Mouse (Mus musculus) MEL (cell line): ENCODE results near the gene Tcn2. TPM values are rescaled to one million over a fixed set of nuclear protein-coding genes. Genes with fewer than 3 reads are reported as not detected.

Source experiments
- DNase-seq: peaks from one replicate; pipeline ENCODE4 v3.0.0; 2011; ENCODE audit warnings: low read depth, low spot score
- H3K27ac ChIP-seq: 2 replicates; pipeline ENCODE4 v1.5.1; 2012; ENCODE audit warnings: low read depth, mild to moderate bottlenecking, control low read depth, low read length, moderate library complexity; ENCODE audit not compliant: control insufficient read depth
- H3K27me3 ChIP-seq, 2 experiments: fragments of 150-350 bp in 1 of 2; sonication (generic) in 1 of 2; 2 replicates each; pipeline ENCODE4 v1.6.1; 2012; ENCODE audit warnings: low read length in 2 of 2, mild to moderate bottlenecking in 2 of 2, improper control_type of control experiment in 1 of 2, moderate library complexity in 1 of 2; ENCODE audit not compliant: insufficient read depth in 2 of 2, control insufficient read depth in 1 of 2
- H3K36me3 ChIP-seq, 2 experiments: 2 replicates each; pipeline ENCODE4 v1.6.1; 2012 to 2014; ENCODE audit warnings: low read length in 2 of 2, improper control_type of control experiment in 1 of 2, inconsistent platforms in 1 of 2, mild to moderate bottlenecking in 1 of 2; ENCODE audit not compliant: insufficient read depth in 2 of 2, control insufficient read depth in 1 of 2
- H3K4me1 ChIP-seq, 2 experiments: fragments of 150-350 bp in 1 of 2; sonication (generic) in 1 of 2; 2 replicates each; pipeline ENCODE4 v1.6.1; 2012; ENCODE audit warnings: low read length in 2 of 2, improper control_type of control experiment in 1 of 2, mild to moderate bottlenecking in 1 of 2; ENCODE audit not compliant: insufficient read depth in 2 of 2, control insufficient read depth in 1 of 2
- H3K4me3 ChIP-seq, 2 experiments: fragments of 150-350 bp in 1 of 2; sonication (generic) in 1 of 2; 2 replicates each; pipeline ENCODE4 v1.5.1; 2012; ENCODE audit warnings: low read depth in 2 of 2, low read length in 2 of 2, mild to moderate bottlenecking in 2 of 2, moderate library complexity in 2 of 2, control low read depth in 1 of 2, improper control_type of control experiment in 1 of 2; ENCODE audit not compliant: control insufficient read depth in 1 of 2, insufficient read depth in 1 of 2
- H3K79me2 ChIP-seq: 2 replicates; pipeline ENCODE4 v1.6.1; 2012; ENCODE audit warnings: mild to moderate bottlenecking, low read length, moderate library complexity; ENCODE audit not compliant: control insufficient read depth, poor library complexity, insufficient read depth
- H3K9ac ChIP-seq: 2 replicates; pipeline ENCODE4 v1.6.1; 2012; ENCODE audit warnings: low read depth, mild to moderate bottlenecking, control low read depth, low read length, moderate library complexity; ENCODE audit not compliant: control insufficient read depth, poor library complexity, severe bottlenecking
- H3K9me3 ChIP-seq: fragments of 150-350 bp; sonication (generic); replicated peaks from 2 replicates; pipeline ENCODE4 v1.6.1; 2012; ENCODE audit warnings: mild to moderate bottlenecking, low read length, improper control_type of control experiment, moderate library complexity; ENCODE audit not compliant: insufficient read depth
- BHLHE40 ChIP-seq: IDR thresholded peaks from 2 replicates; pipeline ENCODE4 v1.6.1; 2012; ENCODE audit warnings: low read depth, mild to moderate bottlenecking, inconsistent platforms, low read length, improper control_type of control experiment, borderline replicate concordance
- CHD1 ChIP-seq: IDR thresholded peaks from 2 replicates; pipeline ENCODE4 v1.6.1; 2012; ENCODE audit warnings: low read depth, mild to moderate bottlenecking, inconsistent platforms, low read length, improper control_type of control experiment
- CHD2 ChIP-seq: IDR thresholded peaks from 2 replicates; pipeline ENCODE4 v1.6.1; 2011; ENCODE audit warnings: low read length, improper control_type of control experiment
- CTCF ChIP-seq, 3 experiments: IDR thresholded peaks in 2 of 3; conservative IDR thresholded peaks in 1 of 3; 2 replicates each; pipeline ENCODE4 v1.5.1; 2011 to 2012; ENCODE audit warnings: low read length in 3 of 3, low read depth in 2 of 3, mild to moderate bottlenecking in 2 of 3, improper control_type of control experiment in 1 of 3, inconsistent platforms in 1 of 3, mixed read lengths in 1 of 3, moderate library complexity in 1 of 3; ENCODE audit not compliant: control insufficient read depth in 1 of 3, insufficient read depth in 1 of 3, poor library complexity in 1 of 3, severe bottlenecking in 1 of 3
- E2F4 ChIP-seq: IDR thresholded peaks from 2 replicates; pipeline ENCODE4 v1.6.1; 2011; ENCODE audit warnings: low read depth, low read length, improper control_type of control experiment, borderline replicate concordance
- ELF1 ChIP-seq: IDR thresholded peaks from 2 replicates; pipeline ENCODE4 v1.6.1; 2014; ENCODE audit warnings: low read depth, mild to moderate bottlenecking, inconsistent platforms, low read length, improper control_type of control experiment, moderate library complexity
- EP300 ChIP-seq, 2 experiments: IDR thresholded peaks; 2 replicates each; pipeline ENCODE4 v1.6.1; 2011; ENCODE audit warnings: improper control_type of control experiment in 2 of 2, low read length in 2 of 2, low read depth in 1 of 2, mild to moderate bottlenecking in 1 of 2
- ETS1 ChIP-seq: IDR thresholded peaks from 2 replicates; pipeline ENCODE4 v1.6.1; 2012; ENCODE audit warnings: low read depth, mild to moderate bottlenecking, inconsistent platforms, low read length, improper control_type of control experiment, moderate library complexity
- GABPA ChIP-seq: IDR thresholded peaks from 2 replicates; pipeline ENCODE4 v1.6.1; 2012; ENCODE audit warnings: low read depth, mild to moderate bottlenecking, inconsistent platforms, low read length, improper control_type of control experiment, moderate library complexity
- GATA1 ChIP-seq: IDR thresholded peaks from 2 replicates; pipeline ENCODE4 v1.6.1; 2011; ENCODE audit warnings: low read depth, low read length, improper control_type of control experiment
- HCFC1 ChIP-seq: IDR thresholded peaks from 2 replicates; pipeline ENCODE4 v1.6.1; 2012; ENCODE audit warnings: low read depth, mild to moderate bottlenecking, inconsistent platforms, low read length, improper control_type of control experiment, moderate library complexity
- JUND ChIP-seq: IDR thresholded peaks from 2 replicates; pipeline ENCODE4 v1.6.1; 2011; ENCODE audit warnings: low read depth, mild to moderate bottlenecking, improper control_type of control experiment, low read length
- KAT2A ChIP-seq: conservative IDR thresholded peaks from 2 replicates; pipeline ENCODE4 v1.6.1; 2012; ENCODE audit warnings: low read depth, low read length, improper control_type of control experiment, inconsistent platforms
- MAX ChIP-seq: IDR thresholded peaks from 2 replicates; pipeline ENCODE4 v1.6.1; 2011; ENCODE audit warnings: low read length, improper control_type of control experiment
- MEF2A ChIP-seq: IDR thresholded peaks from 2 replicates; pipeline ENCODE4 v1.6.1; 2014; ENCODE audit warnings: low read depth, mild to moderate bottlenecking, inconsistent platforms, low read length, improper control_type of control experiment; ENCODE audit not compliant: poor library complexity, insufficient replicate concordance, severe bottlenecking; ENCODE audit errors: extremely low read depth
- MXI1 ChIP-seq: IDR thresholded peaks from 2 replicates; pipeline ENCODE4 v1.6.1; 2011; ENCODE audit warnings: mild to moderate bottlenecking, low read depth, low read length, improper control_type of control experiment
- MYB ChIP-seq: IDR thresholded peaks from 2 replicates; pipeline ENCODE4 v1.6.1; 2011; ENCODE audit warnings: mild to moderate bottlenecking, low read depth, low read length, improper control_type of control experiment
- MYC ChIP-seq: IDR thresholded peaks from 2 replicates; pipeline ENCODE4 v1.6.1; 2011; ENCODE audit warnings: low read depth, mild to moderate bottlenecking, low read length, improper control_type of control experiment, moderate library complexity
- NELFE ChIP-seq: IDR thresholded peaks from 2 replicates; pipeline ENCODE4 v1.6.1; 2011; ENCODE audit warnings: low read depth, low read length, improper control_type of control experiment
- NRF1 ChIP-seq: IDR thresholded peaks from 2 replicates; pipeline ENCODE4 v1.6.1; 2014; ENCODE audit warnings: low read depth, mild to moderate bottlenecking, inconsistent platforms, low read length, improper control_type of control experiment, moderate library complexity; ENCODE audit not compliant: poor library complexity, insufficient read depth, severe bottlenecking
- POLR2A ChIP-seq, 2 experiments: IDR thresholded peaks; 2 replicates each; pipeline ENCODE4 v1.6.1; 2011 to 2012; ENCODE audit warnings: low read length in 2 of 2, mild to moderate bottlenecking in 2 of 2, control low read depth in 1 of 2, improper control_type of control experiment in 1 of 2, low read depth in 1 of 2, moderate library complexity in 1 of 2; ENCODE audit not compliant: control insufficient read depth in 1 of 2, insufficient read depth in 1 of 2, poor library complexity in 1 of 2
- POLR2AphosphoS2 ChIP-seq: IDR thresholded peaks from 2 replicates; pipeline ENCODE4 v1.6.1; 2011; ENCODE audit warnings: low read length, improper control_type of control experiment
- POLR2AphosphoS5 ChIP-seq: IDR thresholded peaks from 2 replicates; pipeline ENCODE4 v1.6.1; 2012; ENCODE audit warnings: low read depth, borderline replicate concordance, mild to moderate bottlenecking, inconsistent platforms, low read length, moderate library complexity, mixed read lengths
- RAD21 ChIP-seq: IDR thresholded peaks from 2 replicates; pipeline ENCODE4 v1.6.1; 2011; ENCODE audit warnings: mild to moderate bottlenecking, low read depth, low read length, improper control_type of control experiment
- RCOR1 ChIP-seq: IDR thresholded peaks from 2 replicates; pipeline ENCODE4 v1.6.1; 2012; ENCODE audit warnings: low read depth, mild to moderate bottlenecking, inconsistent platforms, low read length, improper control_type of control experiment
- SIN3A ChIP-seq: IDR thresholded peaks from 2 replicates; pipeline ENCODE4 v1.6.1; 2012; ENCODE audit warnings: low read length, improper control_type of control experiment, inconsistent platforms
- SMC3 ChIP-seq: IDR thresholded peaks from 2 replicates; pipeline ENCODE4 v1.6.1; 2011; ENCODE audit warnings: low read depth, low read length, improper control_type of control experiment
- TAL1 ChIP-seq: IDR thresholded peaks from 2 replicates; pipeline ENCODE4 v1.6.1; 2012; ENCODE audit warnings: mild to moderate bottlenecking, inconsistent platforms, low read length, moderate library complexity, mixed read lengths
- TBP ChIP-seq: IDR thresholded peaks from 2 replicates; pipeline ENCODE4 v1.8.0; 2011; ENCODE audit warnings: low read depth, low read length, improper control_type of control experiment
- TCF12 ChIP-seq: IDR thresholded peaks from 2 replicates; pipeline ENCODE4 v1.6.1; 2014; ENCODE audit warnings: low read depth, mild to moderate bottlenecking, inconsistent platforms, low read length, improper control_type of control experiment, moderate library complexity
- USF1 ChIP-seq: IDR thresholded peaks from 2 replicates; pipeline ENCODE4 v1.6.1; 2014; ENCODE audit warnings: low read depth, mild to moderate bottlenecking, inconsistent platforms, low read length, improper control_type of control experiment, moderate library complexity
- USF2 ChIP-seq, 2 experiments: IDR thresholded peaks; 2 replicates each; pipeline ENCODE4 v1.6.1; 2011 to 2012; ENCODE audit warnings: improper control_type of control experiment in 2 of 2, low read length in 2 of 2, borderline replicate concordance in 1 of 2, inconsistent platforms in 1 of 2, low read depth in 1 of 2, mild to moderate bottlenecking in 1 of 2; ENCODE audit not compliant: insufficient read depth in 1 of 2
- ZC3H11A ChIP-seq: IDR thresholded peaks from 2 replicates; pipeline ENCODE4 v1.6.1; 2012; ENCODE audit warnings: low read depth, mild to moderate bottlenecking, inconsistent platforms, low read length, improper control_type of control experiment
- ZKSCAN1 ChIP-seq: IDR thresholded peaks from 2 replicates; pipeline ENCODE4 v1.6.1; 2012; ENCODE audit warnings: low read depth, mild to moderate bottlenecking, inconsistent platforms, low read length, improper control_type of control experiment, moderate library complexity
- ZMIZ1 ChIP-seq: IDR thresholded peaks from 2 replicates; pipeline ENCODE4 v1.6.1; 2012; ENCODE audit warnings: low read depth, mild to moderate bottlenecking, inconsistent platforms, low read length, improper control_type of control experiment, moderate library complexity
- ZNF384 ChIP-seq: IDR thresholded peaks from 2 replicates; pipeline ENCODE4 v1.6.1; 2012; ENCODE audit warnings: low read depth, mild to moderate bottlenecking, inconsistent platforms, low read length, improper control_type of control experiment
- polyA plus RNA-seq, 2 experiments: library from polyadenylated mRNA; stranded (reverse) in 1 of 2; unstranded in 1 of 2; fragments of >175 nt in 1 of 2; fragments of >200 nt in 1 of 2; gene quantifications; 2 replicates each; pipeline versions ENCODE4 v1.2.1 to v1.2.4; 2012; ENCODE audit warnings: low replicate concordance in 2 of 2, low read depth in 1 of 2; ENCODE audit not compliant: insufficient read length in 2 of 2, insufficient read depth in 1 of 2, missing spikeins in 1 of 2
- total RNA-seq: library from RNA; depleted of rRNA; stranded (reverse); fragments of 300-350 nt; gene quantifications from 2 replicates; pipeline ENCODE4 v1.2.3, GENCODE M21; 2012

Gene Tcn2
- total and polyA plus RNA-seq, 3 experiments: 14.1 to 16.0 TPM; not detected in 1

DNA sequence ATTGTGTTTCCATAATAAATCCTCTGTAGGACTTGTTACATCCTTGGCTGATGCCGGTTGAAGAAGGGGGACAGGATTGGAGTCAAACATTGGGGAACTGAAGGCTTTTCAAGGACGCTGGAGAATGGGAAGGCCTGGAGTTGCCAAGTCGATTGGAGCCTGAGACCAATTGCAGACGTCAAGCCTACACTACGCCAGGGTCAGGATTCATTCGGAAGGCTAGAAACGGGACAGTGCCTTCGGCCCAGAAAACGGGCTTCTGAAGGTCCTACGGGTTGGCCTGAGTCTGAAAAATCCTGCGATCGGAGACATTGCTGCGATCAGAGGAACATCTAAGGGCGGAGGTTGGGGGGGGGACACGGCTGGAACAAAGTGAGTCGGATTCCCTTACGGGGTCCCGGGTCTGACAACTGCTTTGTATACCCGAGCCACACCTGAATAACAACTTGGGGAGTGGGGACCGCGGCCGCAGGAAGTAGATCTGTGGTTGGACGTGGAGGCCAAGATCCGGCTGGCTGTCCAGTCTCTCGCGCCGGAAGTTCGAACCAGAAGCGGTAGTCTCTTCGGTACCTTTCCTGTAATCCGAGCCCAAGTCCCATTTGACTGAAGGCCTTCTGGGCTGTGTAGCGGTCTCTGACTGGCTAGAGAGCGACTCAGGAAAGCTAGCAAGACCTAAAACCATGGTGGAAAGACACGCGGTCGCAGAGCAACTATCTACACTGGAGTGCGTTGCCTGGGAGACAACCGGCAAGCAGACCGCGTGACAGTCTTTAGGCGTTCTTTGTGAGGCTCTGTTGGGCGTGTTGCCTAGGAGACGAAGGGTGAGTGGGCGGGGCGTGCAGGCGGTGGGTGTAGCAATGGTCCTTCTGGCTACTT is 37.3 kb downstream of the Tcn2 start, which contains the start of the genes 4921536K21Rik and Dusp18:
4921536K21Rik (minus strand) TSS at position 693 of the 876 bp plus-strand sequence.
Dusp18 (plus strand) TSS at position 835 of the 876 bp plus-strand sequence.
- peak within 1 kb of the TSS; percentile 65 for H3K9ac ChIP-seq
- peak within 1 kb of the TSS; percentile 45 to 66 for H3K4me3 ChIP-seq
- H3K36me3 ChIP-seq: no peaks in the 10 kb centered on the region
- peak within 1 kb of the TSS; percentile 45 for H3K27ac ChIP-seq
- peak; percentile 95 for DNase-seq
- H3K4me1 ChIP-seq: peaks cover 0 to 4% of the 10 kb centered on the region in 2 experiments; a peak in 2 of 4 replicates
- no peaks in the 10 kb centered on the region for H3K79me2 ChIP-seq
- no peaks in the 10 kb centered on the region for H3K9me3 ChIP-seq
- H3K27me3 ChIP-seq: peaks cover 0 to 3% of the 10 kb centered on the region in 2 experiments; a peak in 1 of 4 replicates
- TF ChIP-seq E2F4: no peak
- TF ChIP-seq ELF1: peak; percentile 72; the same call in 1 of the 2 replicates
- TF ChIP-seq ZC3H11A: no peak
- no peak for TF ChIP-seq POLR2AphosphoS2
- no peak for TF ChIP-seq ZMIZ1
- peak; percentile 78 for TF ChIP-seq GATA1
- no peak for TF ChIP-seq ZNF384
- TF ChIP-seq CHD2: no peak
- no peak for TF ChIP-seq CTCF (IDR thresholded peaks at IDR 0.05 in 2 of 3, conservative IDR thresholded peaks at IDR 0.05 in 1 of 3; ENCODE audit: control insufficient read depth in 1 of 3, insufficient read depth in 1 of 3, low read depth in 2 of 3, low read length in 3 of 3, poor library complexity in 1 of 3, severe bottlenecking in 1 of 3)
- no peak for TF ChIP-seq POLR2AphosphoS5
- no peak for TF ChIP-seq RAD21
- TF ChIP-seq SIN3A: peak; percentile 99
- peak; percentile 54 to 64; a peak in 2 of 4 replicates for TF ChIP-seq POLR2A (IDR thresholded peaks at IDR 0.05; ENCODE audit: control insufficient read depth in 1 of 2, insufficient read depth in 1 of 2, low read depth in 1 of 2, low read length in 2 of 2, poor library complexity in 1 of 2)
- no peak for TF ChIP-seq JUND
- no peak for TF ChIP-seq EP300 (IDR thresholded peaks at IDR 0.05; ENCODE audit: low read depth in 1 of 2, low read length in 2 of 2)
- TF ChIP-seq MYB: no peak
- no peak for TF ChIP-seq TAL1
- no peak for TF ChIP-seq TCF12
- TF ChIP-seq KAT2A: no peak
- peak; percentile 29; the same call in 1 of the 2 replicates for TF ChIP-seq HCFC1
- TF ChIP-seq MAX: peak; percentile 85
- no peak for TF ChIP-seq CHD1
- TF ChIP-seq USF2 (IDR thresholded peaks at IDR 0.05; ENCODE audit: borderline replicate concordance in 1 of 2, insufficient read depth in 1 of 2, low read depth in 1 of 2, low read length in 2 of 2): no peak
- TF ChIP-seq MXI1: peak; percentile 99
- no peak for TF ChIP-seq GABPA
- no peak for TF ChIP-seq MEF2A
- no peak for TF ChIP-seq NRF1
- TF ChIP-seq BHLHE40: no peak
- TF ChIP-seq NELFE: no peak
- TF ChIP-seq SMC3: no peak
- TF ChIP-seq ETS1: no peak
- 0 out of 2 replicates have a peak, but pooled peaks have one; percentile 37 for TF ChIP-seq TBP
- TF ChIP-seq USF1: peak; percentile 83
- TF ChIP-seq RCOR1: no peak
- peak; percentile 83 for TF ChIP-seq MYC
- no peak for TF ChIP-seq ZKSCAN1
